Mouse (Mus musculus) kidney, embryonic 16.5 days (tissue): ENCODE data around the gene Slc34a2. TPM values are rescaled to one million over a fixed set of nuclear protein-coding genes. Genes with fewer than 3 reads are reported as not detected.

Source experiments
- ATAC-seq: fragments of 200-750 bp; cut with Nextera tagmentation; 2 replicates; pipeline ENCODE4 v1.8.0; 2017; ENCODE audit warnings: moderate TSS enrichment; ENCODE audit not compliant: low FRiP score, low TSS enrichment
- H3K27ac ChIP-seq: fragments of 300-500 bp; sonication (generic); 2 replicates; pipeline ENCODE4 v1.5.1; 2014; ENCODE audit warnings: low read length
- H3K27me3 ChIP-seq: fragments of 300-500 bp; sonication (generic); 2 replicates; pipeline ENCODE4 v1.6.1; 2014; ENCODE audit warnings: low read length, control low read depth, mixed read lengths; ENCODE audit not compliant: insufficient read depth
- H3K36me3 ChIP-seq: fragments of 300-500 bp; sonication (generic); 2 replicates; pipeline ENCODE4 v1.6.1; 2014; ENCODE audit warnings: low read length, control low read depth, mixed read lengths; ENCODE audit not compliant: insufficient read depth
- H3K4me1 ChIP-seq: fragments of 300-500 bp; sonication (generic); 2 replicates; pipeline ENCODE4 v1.6.1; 2014; ENCODE audit warnings: low read length, control low read depth, mixed read lengths; ENCODE audit not compliant: insufficient read depth
- H3K4me2 ChIP-seq: fragments of 300-500 bp; sonication (generic); replicated peaks from 2 replicates; pipeline ENCODE4 v1.6.1; 2014; ENCODE audit warnings: low read depth, low read length
- H3K4me3 ChIP-seq: fragments of 300-500 bp; sonication (generic); 2 replicates; pipeline ENCODE4 v1.5.1; 2014; ENCODE audit warnings: mild to moderate bottlenecking, low read length
- H3K9ac ChIP-seq: fragments of 300-500 bp; sonication (generic); replicated peaks from 2 replicates; pipeline ENCODE4 v1.6.1; 2014; ENCODE audit warnings: low read length
- H3K9me3 ChIP-seq: fragments of 300-500 bp; sonication (generic); 2 replicates; pipeline ENCODE4 v1.6.1; 2016; ENCODE audit warnings: low read length, control low read depth
- WGBS: fragments of 180-500 bp; shearing (Covaris S2); extraction: QIAGEN DNeasy Blood & Tissue Kit; methylation state at CpG from one replicate; pipeline ENCODE4 v1.1.7; 2014; 5-methylcytosine and 5-hydroxymethylcytosine counted together
- polyA plus RNA-seq: library from polyadenylated mRNA; unstranded; fragments of >200 nt; fragmentation: Nextera tagmentation; extraction: Ambion mirVana; gene quantifications from 2 replicates; pipeline ENCODE4 v1.2.1, GENCODE M21; 2015

Gene Slc34a2
- polyA plus RNA-seq, 1 experiment from 2014 or later: 2.5 TPM

DNA sequence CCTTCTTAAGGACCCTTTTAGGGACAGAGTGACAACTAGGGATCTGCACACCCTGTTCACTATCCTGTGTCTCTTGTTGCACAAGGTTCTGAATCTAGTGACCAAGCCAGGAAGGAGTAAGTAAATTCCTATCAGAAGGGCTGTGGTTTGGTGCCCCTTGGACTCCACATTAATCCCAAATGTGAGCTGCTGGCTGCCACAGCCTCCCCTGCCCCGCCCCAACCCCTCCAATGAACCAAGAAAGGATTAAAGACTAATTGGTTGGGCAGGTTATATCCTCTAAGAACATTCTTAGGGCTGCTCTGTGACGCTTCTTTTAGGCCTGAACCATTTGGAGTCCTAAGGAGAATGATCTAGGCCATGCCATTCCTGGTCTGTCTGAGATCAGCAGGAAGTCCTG is 14.4 kb upstream of the Slc34a2 start:
- 67% methylated on average over 2 of the region's 2 CpGs for WGBS
- Histone ChIP-seq H3K36me3 (no peaks in the 10 kb centered on the region), H3K27ac (no peak overlapping the region), H3K27me3 (no peaks in the 10 kb centered on the region), H3K4me3 (no peak overlapping the region), H3K4me2 (no peak overlapping the region), H3K9me3 (no peaks in the 10 kb centered on the region), H3K9ac (no peak overlapping the region), H3K4me1 (0 out of 2 replicates have a peak, but pooled peaks cover 10% of the 10 kb centered on the region)
- no peak for ATAC-seq

DNA sequence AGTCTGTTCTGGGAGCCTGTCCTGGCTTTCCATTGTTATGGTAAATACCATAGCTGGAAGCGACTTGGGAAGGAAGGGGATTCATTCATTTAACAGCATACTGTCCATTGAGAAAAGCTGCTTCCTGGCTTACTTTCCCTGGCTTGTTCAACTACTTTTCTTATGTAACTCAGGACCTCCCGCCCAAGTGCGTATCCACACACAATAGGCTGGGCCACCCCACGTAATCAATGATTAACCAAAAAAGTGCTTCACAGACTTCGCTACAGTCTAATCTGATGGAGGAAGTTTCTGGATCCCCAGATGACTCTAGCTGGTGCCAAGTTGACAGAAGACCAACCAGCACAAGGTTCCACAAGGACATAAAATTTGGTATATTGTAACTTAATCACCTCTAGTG is 14.0 kb upstream of the Slc34a2 start:
- Histone ChIP-seq H3K36me3 (no peaks in the 10 kb centered on the region), H3K4me1 (0 out of 2 replicates have a peak, but pooled peaks cover 10% of the 10 kb centered on the region), H3K9me3 (no peaks in the 10 kb centered on the region), H3K27ac (no peak overlapping the region), H3K27me3 (no peaks in the 10 kb centered on the region), H3K9ac (no peak overlapping the region), H3K4me2 (no peak overlapping the region), H3K4me3 (no peak overlapping the region)
- WGBS: 67% methylated on average over 5 of the region's 5 CpGs
- ATAC-seq: peak; percentile 47; the same call in 1 of the 2 replicates

DNA sequence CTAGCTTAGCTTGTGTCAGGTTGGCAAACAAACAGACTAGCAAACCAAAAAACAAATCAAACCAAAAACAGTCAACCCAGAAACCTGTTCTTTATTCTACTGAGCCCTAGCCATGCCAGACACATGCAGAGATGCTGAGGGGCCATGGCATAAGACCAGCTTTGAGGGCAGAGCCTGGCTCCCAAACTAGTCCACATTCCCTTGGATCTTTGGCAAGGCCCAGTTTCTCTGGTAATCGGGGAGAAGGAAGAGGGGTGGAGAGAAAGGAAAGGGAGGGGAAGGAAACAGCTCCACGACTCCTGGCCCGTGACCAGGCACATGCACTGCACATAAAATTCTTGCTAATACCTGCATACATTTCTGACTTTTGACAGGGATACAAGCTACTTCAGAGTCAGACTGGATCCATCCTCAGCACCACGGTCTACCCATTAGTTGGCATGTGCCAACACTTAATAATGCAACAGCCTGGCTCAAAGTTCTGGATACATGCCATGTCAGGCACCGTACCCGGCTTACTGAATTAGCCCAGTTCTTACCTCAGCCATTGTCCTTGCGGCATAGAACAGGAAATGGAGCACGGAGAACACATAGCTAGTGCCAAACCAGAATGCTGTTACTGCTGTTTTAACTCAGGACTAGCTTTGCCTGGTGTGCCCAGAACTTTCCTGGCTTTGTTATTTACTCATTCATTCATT is 12.5 kb upstream of the Slc34a2 start:
- Histone ChIP-seq H3K4me1 (0 out of 2 replicates have a peak, but pooled peaks cover 10% of the 10 kb centered on the region), H3K27ac (no peak overlapping the region), H3K4me3 (no peak overlapping the region), H3K9ac (no peak overlapping the region), H3K27me3 (no peaks in the 10 kb centered on the region), H3K4me2 (no peak overlapping the region), H3K9me3 (no peaks in the 10 kb centered on the region), H3K36me3 (no peaks in the 10 kb centered on the region)
- whole genome bisulfite sequencing: 79% methylated on average over 8 of the region's 8 CpGs
- ATAC-seq: no peak

DNA sequence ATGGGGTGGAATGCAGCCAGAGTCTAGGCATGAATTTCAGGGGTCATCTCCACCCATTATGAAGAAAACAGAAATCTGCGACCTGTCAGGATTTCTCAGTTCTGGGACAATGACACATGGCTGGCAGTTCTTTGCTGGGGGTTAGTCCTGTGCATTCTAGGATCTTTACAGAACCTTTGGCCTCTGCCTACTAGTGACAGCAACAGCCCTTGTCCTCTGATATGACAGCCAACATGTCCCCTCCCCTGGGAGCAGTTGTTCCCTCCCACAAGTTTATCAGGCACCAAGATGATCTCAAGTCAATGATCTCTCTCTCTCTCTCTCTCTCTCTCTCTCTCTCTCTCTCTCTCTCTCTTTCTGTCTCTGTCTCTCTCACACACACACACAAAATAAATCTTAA is 6.5 kb upstream of the Slc34a2 start:
- no peaks in the 10 kb centered on the region for H3K4me1 ChIP-seq
- H3K9ac ChIP-seq: no peak overlapping the region
- H3K27ac ChIP-seq: no peak overlapping the region
- no peaks in the 10 kb centered on the region for H3K27me3 ChIP-seq
- H3K36me3 ChIP-seq: no peaks in the 10 kb centered on the region
- no peaks in the 10 kb centered on the region for H3K9me3 ChIP-seq
- ATAC-seq: no peak
- H3K4me2 ChIP-seq: no peak overlapping the region
- WGBS: 56% methylated on average over 1 of the region's 1 CpGs
- no peak overlapping the region for H3K4me3 ChIP-seq

DNA sequence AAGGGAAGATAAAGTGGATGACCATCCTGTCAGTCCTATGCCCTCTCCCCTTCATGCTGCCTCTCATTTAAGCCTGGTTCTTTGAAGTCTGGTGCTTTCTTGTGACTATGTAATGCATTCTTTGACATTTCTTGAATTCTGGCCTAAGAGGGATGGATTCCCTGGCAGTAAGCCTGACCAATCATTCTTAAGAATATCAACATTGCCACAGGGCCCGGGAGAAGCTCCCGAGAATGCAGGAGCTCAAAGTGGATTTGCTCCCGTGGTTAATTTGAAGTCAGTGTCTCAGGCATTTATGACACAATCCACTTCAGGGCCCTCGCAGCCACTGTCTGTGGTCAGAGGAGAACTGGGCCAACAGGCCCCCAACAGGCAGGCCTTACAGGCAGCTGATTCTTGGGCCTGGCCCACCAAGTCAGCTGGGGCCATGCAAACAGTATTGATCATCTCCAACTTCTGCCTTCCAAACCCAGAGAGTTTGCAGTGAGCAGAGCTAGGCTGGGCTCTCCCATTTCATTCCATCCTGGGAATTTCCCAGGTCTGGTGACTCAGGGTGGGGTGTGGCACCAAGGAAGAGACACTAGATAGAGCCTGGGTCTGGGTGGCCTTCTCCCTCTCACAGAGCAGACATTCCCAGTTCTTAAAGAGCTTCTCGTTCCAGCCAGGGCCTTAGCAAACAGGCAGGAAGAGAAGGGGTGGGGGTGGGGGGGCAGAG is 4.3 kb downstream of the Slc34a2 start:
- Histone ChIP-seq H3K9me3 (no peaks in the 10 kb centered on the region), H3K4me3 (no peak overlapping the region), H3K4me2 (no peak overlapping the region), H3K27ac (no peak overlapping the region), H3K4me1 (peaks cover 4% of the 10 kb centered on the region; the same call in 1 of the 2 replicates), H3K9ac (no peak overlapping the region), H3K27me3 (no peaks in the 10 kb centered on the region), H3K36me3 (no peaks in the 10 kb centered on the region)
- ATAC-seq: no peak
- 41% methylated on average over 5 of the region's 5 CpGs for WGBS

DNA sequence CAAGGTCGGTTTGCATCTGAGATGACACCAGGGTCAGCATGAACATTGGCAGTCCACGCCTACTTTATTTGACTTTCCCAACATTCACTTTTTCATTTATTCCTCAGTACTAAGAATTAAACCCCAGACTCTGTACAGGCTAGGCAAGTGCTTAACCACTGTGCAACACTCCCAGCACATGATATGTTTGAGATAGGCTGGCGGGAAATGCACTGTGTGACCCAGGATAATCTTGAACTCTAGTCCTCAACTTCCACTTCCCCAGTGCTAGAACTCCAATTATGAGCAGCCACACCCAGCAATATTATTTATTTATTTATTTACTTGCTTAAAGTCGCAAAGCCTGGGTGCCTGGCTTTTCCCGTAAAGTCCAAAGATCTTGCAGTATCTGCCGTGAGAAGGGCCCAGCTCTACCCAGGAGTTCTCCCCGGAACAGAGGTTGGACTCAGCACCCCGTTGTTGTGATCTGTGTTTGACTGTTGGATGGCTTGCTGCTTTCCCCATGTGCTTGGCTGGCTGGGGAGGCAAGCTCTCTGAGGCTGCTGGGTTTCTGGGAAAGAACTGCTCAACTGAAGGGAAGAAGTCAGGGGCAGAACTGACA is 5.0 kb downstream of the Slc34a2 start:
- Histone ChIP-seq H3K9ac (no peak overlapping the region), H3K9me3 (no peaks in the 10 kb centered on the region), H3K27me3 (peaks cover 2% of the 10 kb centered on the region; the same call in 1 of the 2 replicates), H3K4me2 (no peak overlapping the region), H3K36me3 (no peaks in the 10 kb centered on the region), H3K4me3 (no peak overlapping the region), H3K4me1 (peaks cover 4% of the 10 kb centered on the region; the same call in 1 of the 2 replicates), H3K27ac (no peak overlapping the region)
- 91% methylated on average over 8 of the region's 8 CpGs for WGBS
- no peak for ATAC-seq

DNA sequence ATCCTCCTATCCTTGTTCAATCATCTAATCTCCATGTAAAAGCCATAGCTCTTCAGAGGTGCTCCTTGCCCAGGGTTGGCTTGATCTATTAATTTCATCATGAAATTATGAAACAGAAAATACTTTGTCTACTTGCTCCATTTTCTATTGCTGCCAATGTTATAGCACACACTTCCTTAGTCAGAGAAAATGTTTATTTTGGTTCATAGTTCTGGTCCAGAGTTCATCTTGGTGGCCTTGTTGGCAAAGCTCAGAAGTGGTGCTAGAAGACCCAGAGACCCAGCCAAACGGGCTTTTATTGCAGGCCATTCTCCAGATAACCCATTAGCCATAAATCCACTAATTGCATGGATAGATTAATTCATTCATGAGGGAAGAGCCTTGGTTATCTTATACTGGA is 5.8 kb downstream of the Slc34a2 start:
- H3K9me3 ChIP-seq: no peaks in the 10 kb centered on the region
- H3K4me2 ChIP-seq: no peak overlapping the region
- WGBS: 38% methylated on average over 1 of the region's 1 CpGs
- no peak overlapping the region for H3K9ac ChIP-seq
- H3K4me1 ChIP-seq: peaks cover 4% of the 10 kb centered on the region; the same call in 1 of the 2 replicates
- no peak for ATAC-seq
- no peaks in the 10 kb centered on the region for H3K36me3 ChIP-seq
- no peak overlapping the region for H3K4me3 ChIP-seq
- H3K27ac ChIP-seq: no peak overlapping the region
- peaks cover 11% of the 10 kb centered on the region for H3K27me3 ChIP-seq

DNA sequence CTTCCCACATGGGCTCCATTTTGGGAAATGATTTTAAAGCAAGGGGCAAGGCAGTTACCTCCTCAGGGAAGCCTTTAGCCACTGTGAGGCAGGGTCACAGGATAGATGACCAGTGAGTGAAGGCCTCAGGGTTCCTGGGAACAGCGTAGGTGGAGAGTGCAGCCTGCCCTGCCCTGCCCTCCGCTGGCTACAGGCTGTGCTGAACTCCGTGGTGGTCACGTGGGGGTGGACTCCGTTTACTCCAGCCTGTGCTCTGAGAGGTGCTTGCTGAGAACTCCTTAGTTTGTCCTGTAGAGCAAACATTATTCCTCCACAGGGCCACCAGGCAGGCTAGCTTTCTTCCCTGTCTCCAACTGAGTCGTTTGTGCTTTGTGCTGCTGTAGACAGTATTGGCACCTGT is 10.1 kb downstream of the Slc34a2 start:
- H3K9ac ChIP-seq: no peak overlapping the region
- H3K4me2 ChIP-seq: no peak overlapping the region
- peaks cover 28% of the 10 kb centered on the region for H3K27me3 ChIP-seq
- ATAC-seq: peak; percentile 71; the same call in 1 of the 2 replicates
- no peak overlapping the region for H3K4me3 ChIP-seq
- peaks cover 8% of the 10 kb centered on the region for H3K4me1 ChIP-seq
- no peak overlapping the region for H3K27ac ChIP-seq
- H3K9me3 ChIP-seq: no peaks in the 10 kb centered on the region
- H3K36me3 ChIP-seq: no peaks in the 10 kb centered on the region
- 18% methylated on average over 6 of the region's 6 CpGs for WGBS

DNA sequence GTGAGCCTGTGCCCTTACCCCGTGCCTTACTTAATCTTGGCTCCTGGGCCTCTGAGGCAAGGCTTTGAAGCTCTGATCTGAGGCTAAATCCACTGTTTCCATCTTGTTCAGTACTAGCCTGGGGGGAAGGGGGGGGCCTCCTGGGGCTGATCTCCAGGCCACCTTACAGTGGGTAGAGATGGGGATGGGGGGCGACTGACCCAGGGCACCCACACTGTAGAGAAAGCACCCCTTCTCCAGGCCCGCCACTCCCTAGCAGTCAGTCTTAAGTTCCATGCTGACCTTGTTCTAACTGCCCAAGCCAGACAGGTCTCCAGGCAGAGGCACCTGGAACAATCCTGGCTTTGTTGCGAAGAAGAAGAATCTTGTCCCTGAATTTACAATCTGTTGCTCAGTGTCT is 10.7 kb downstream of the Slc34a2 start:
- peak overlapping the region; percentile 38 for H3K4me3 ChIP-seq
- peak overlapping the region; percentile 54; the same call in 1 of the 2 replicates for H3K9ac ChIP-seq
- no peaks in the 10 kb centered on the region for H3K9me3 ChIP-seq
- H3K27ac ChIP-seq: no peak overlapping the region
- H3K27me3 ChIP-seq: peaks cover 28% of the 10 kb centered on the region
- peak; percentile 47 for ATAC-seq
- 56% methylated on average over 4 of the region's 4 CpGs for WGBS
- H3K4me2 ChIP-seq: peak overlapping the region; percentile 61
- no peaks in the 10 kb centered on the region for H3K36me3 ChIP-seq
- H3K4me1 ChIP-seq: peaks cover 8% of the 10 kb centered on the region
